Mouse (Mus musculus) embryonic fibroblast, embryonic 13.5 days (primary cell): ENCODE results near the gene Tigd2.

ENCODE experiments used
- CTCF ChIP-seq: IDR thresholded peaks from 2 replicates; pipeline ENCODE4 v1.5.1; 2011; ENCODE audit warnings: mild to moderate bottlenecking, control low read depth, low read length, moderate library complexity, borderline replicate concordance; ENCODE audit not compliant: insufficient read depth
- POLR2A ChIP-seq: IDR thresholded peaks from 2 replicates; pipeline ENCODE4 v1.6.1; 2011; ENCODE audit warnings: low read depth, mild to moderate bottlenecking, control low read depth, low read length, moderate library complexity

DNA sequence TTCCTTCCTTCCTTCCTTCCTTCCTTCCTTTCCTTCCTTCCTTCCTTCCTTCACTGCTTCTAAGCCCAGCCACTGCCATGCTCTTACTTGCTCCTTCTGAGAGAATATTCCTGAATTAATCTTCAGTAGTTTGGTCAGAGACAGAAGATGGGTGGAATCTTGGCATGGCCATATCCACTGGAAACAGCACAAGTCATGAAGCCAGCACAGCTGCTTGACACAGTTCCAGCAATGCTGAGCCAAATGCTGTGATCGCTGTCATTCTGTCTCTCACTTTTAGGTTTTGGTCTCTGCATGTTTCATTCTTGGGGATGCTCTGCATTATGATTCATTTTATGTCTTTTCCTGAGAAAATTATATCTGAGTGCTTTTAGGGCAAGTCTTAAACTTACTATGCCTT, 47.2 kb downstream of the Tigd2 start:
- no peak for TF ChIP-seq POLR2A
- TF ChIP-seq CTCF = no peak
